In the genomic region with DNA sequence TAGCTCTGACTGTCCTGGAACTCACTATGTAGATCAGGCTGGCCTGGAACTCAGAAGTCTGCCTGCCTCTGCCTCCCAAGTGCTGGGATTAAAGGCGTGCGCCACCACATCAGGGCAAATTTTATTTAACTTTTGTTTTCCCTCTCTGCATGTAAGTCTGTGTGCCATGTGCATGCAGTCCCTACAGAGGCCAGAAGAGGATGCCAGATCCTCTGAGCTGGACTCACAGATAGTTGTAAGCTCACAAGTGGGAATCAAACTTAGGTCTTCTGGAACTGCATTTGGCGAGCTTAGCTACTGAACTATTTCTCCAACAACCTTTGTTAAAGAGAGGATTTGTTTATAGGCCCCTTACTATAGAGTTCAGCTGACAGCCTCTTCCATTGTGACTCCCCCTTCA, we compare ENCODE assay signal across 17 mouse cellular contexts. TPM values are rescaled to one million over a fixed set of nuclear protein-coding genes. Genes with fewer than 3 reads are reported as not detected.
DNase-seq lines count a peak whose midpoint lies in the region; ATAC-seq and TF ChIP-seq lines count a peak whose summit lies in the region.
"Had no signal": no experiment of that assay in that cellular context is flagged by ENCODE, and none has a peak within 500 bp of the region (broad histone marks: within the 10 kb centered on the region; RNA-seq: fewer than 3 reads in every experiment).

No protein-coding gene starts in this region.

- H3K27me3 ChIP-seq in hindbrain, postnatal 0 days (ENCODE audit: insufficient read depth, low read length): no peaks in the 10 kb centered on the region
- H3K27me3 ChIP-seq in hindbrain, embryonic 10.5 days (ENCODE audit: insufficient read depth, poor library complexity, severe bottlenecking): no peaks in the 10 kb centered on the region
- no peaks in the 10 kb centered on the region for H3K27me3 ChIP-seq in lung, postnatal 0 days (replicated peaks; ENCODE audit: insufficient read depth, low read length)
- no peaks in the 10 kb centered on the region for H3K27me3 ChIP-seq in limb, embryonic 10.5 days (ENCODE audit: low read depth, poor library complexity, severe bottlenecking)
- H3K27me3 ChIP-seq: forebrain, embryonic 15.5 days; heart, embryonic 12.5 days; liver, embryonic 13.5 days; megakaryocyte, embryonic 14.5 days; neural tube, embryonic 15.5 days had no signal

- peaks cover 18% of the 10 kb centered on the region for H3K4me1 ChIP-seq in hindbrain, postnatal 0 days (ENCODE audit: insufficient read depth, low read length)
- H3K4me1 ChIP-seq in hindbrain, embryonic 10.5 days (replicated peaks): peaks cover 34% of the 10 kb centered on the region
- peaks cover 18% of the 10 kb centered on the region for H3K4me1 ChIP-seq in lung, postnatal 0 days (ENCODE audit: insufficient read depth, low read depth, low read length)
- H3K4me1 ChIP-seq in limb, embryonic 10.5 days: peaks cover 28% of the 10 kb centered on the region

- peak; percentile 20 for DNase-seq in hindbrain, postnatal 0 days (ENCODE audit: low spot score)
- no peak for DNase-seq in hindbrain, embryonic 10.5 days (ENCODE audit: low spot score)
- no peak for DNase-seq in lung, postnatal 0 days (ENCODE audit: low spot score)
- no peak for DNase-seq in lung, postnatal 4 days
- DNase-seq in ES-CJ7 (ENCODE audit: low read depth, low spot score): peak; percentile 73
- DNase-seq in limb, embryonic 10.5 days (ENCODE audit: low spot score): no peak
- DNase-seq in urinary bladder, adult 18-20 months (ENCODE audit: low spot score in 2 of 2): no peak
- DNase-seq: cerebellum, adult 2 months; gastrocnemius, postnatal 10 days; kidney, adult 11 months; liver, embryonic 13.5 days had no signal

- H3K9ac ChIP-seq in hindbrain, postnatal 0 days (replicated peaks; ENCODE audit: low read length): no peak overlapping the region
- H3K9ac ChIP-seq in lung, postnatal 0 days (replicated peaks; ENCODE audit: low read depth): no peak overlapping the region
- H3K9ac ChIP-seq: forebrain, embryonic 15.5 days; heart, embryonic 12.5 days; liver, embryonic 13.5 days; neural tube, embryonic 15.5 days had no signal

- no peak overlapping the region for H3K4me3 ChIP-seq in hindbrain, postnatal 0 days (ENCODE audit: low read length)
- no peak overlapping the region for H3K4me3 ChIP-seq in hindbrain, embryonic 10.5 days
- H3K4me3 ChIP-seq in lung, postnatal 0 days (ENCODE audit: low read depth, low read length): no peak overlapping the region
- H3K4me3 ChIP-seq in limb, embryonic 10.5 days: no peak overlapping the region
- H3K4me3 ChIP-seq: forebrain, embryonic 15.5 days; heart, embryonic 12.5 days; left cerebral cortex, adult 2 months; liver, embryonic 13.5 days; megakaryocyte, embryonic 14.5 days; neural tube, embryonic 15.5 days had no signal

- TF ChIP-seq CTCF in hindbrain, postnatal 0 days (IDR thresholded peaks at IDR 0.05; ENCODE audit: low read depth): peak; percentile 69
- peak; percentile 59 for TF ChIP-seq CTCF in lung, postnatal 0 days (IDR thresholded peaks at IDR 0.05)

- WGBS in hindbrain, postnatal 0 days: 87% methylated on average over 3 of the region's 3 CpGs
- WGBS in hindbrain, embryonic 10.5 days: 91% methylated on average over 3 of the region's 3 CpGs
- WGBS in lung, postnatal 0 days: 96% methylated on average over 3 of the region's 3 CpGs
- WGBS in limb, embryonic 10.5 days: 93% methylated on average over 3 of the region's 3 CpGs

- H3K9me3 ChIP-seq in hindbrain, postnatal 0 days (ENCODE audit: low read length): no peaks in the 10 kb centered on the region
- no peaks in the 10 kb centered on the region for H3K9me3 ChIP-seq in hindbrain, embryonic 10.5 days
- H3K9me3 ChIP-seq in lung, postnatal 0 days (ENCODE audit: low read length): no peaks in the 10 kb centered on the region
- no peaks in the 10 kb centered on the region for H3K9me3 ChIP-seq in limb, embryonic 10.5 days (replicated peaks)
- H3K9me3 ChIP-seq: forebrain, embryonic 15.5 days; heart, embryonic 12.5 days; liver, embryonic 13.5 days; megakaryocyte, embryonic 14.5 days; neural tube, embryonic 15.5 days had no signal

- TF ChIP-seq EP300 in lung, postnatal 0 days (IDR thresholded peaks at IDR 0.05): no peak

- H3K27ac ChIP-seq in hindbrain, postnatal 0 days: no peak overlapping the region
- H3K27ac ChIP-seq in hindbrain, embryonic 10.5 days: no peak overlapping the region
- H3K27ac ChIP-seq in lung, postnatal 0 days (ENCODE audit: low read length): no peak overlapping the region
- no peak overlapping the region for H3K27ac ChIP-seq in limb, embryonic 10.5 days
- H3K27ac ChIP-seq: forebrain, embryonic 15.5 days; left cerebral cortex, adult 2 months; liver, embryonic 13.5 days; neural tube, embryonic 15.5 days had no signal

- H3K4me2 ChIP-seq in hindbrain, postnatal 0 days (ENCODE audit: low read depth, low read length): no peak overlapping the region
- no peak overlapping the region for H3K4me2 ChIP-seq in lung, postnatal 0 days (replicated peaks; ENCODE audit: low read depth, low read length)
- H3K4me2 ChIP-seq: forebrain, embryonic 15.5 days; heart, embryonic 12.5 days; liver, embryonic 13.5 days; neural tube, embryonic 15.5 days had no signal

- peaks cover 32% of the 10 kb centered on the region for H3K36me3 ChIP-seq in hindbrain, postnatal 0 days (ENCODE audit: insufficient read depth, low read length)
- H3K36me3 ChIP-seq in hindbrain, embryonic 10.5 days: peaks cover 61% of the 10 kb centered on the region
- H3K36me3 ChIP-seq in lung, postnatal 0 days (ENCODE audit: insufficient read depth, low read length): peaks cover 7% of the 10 kb centered on the region
- H3K36me3 ChIP-seq in limb, embryonic 10.5 days: peaks cover 55% of the 10 kb centered on the region

- no peak for ATAC-seq in hindbrain, postnatal 0 days
- ATAC-seq in lung, postnatal 0 days: no peak
- ATAC-seq in megakaryocyte progenitor cell, adult 5-6 weeks (replicated peaks; ENCODE audit: poor library complexity): 0 out of 2 replicates have a peak, but pooled peaks have one; percentile 17
- ATAC-seq: forebrain, embryonic 15.5 days had no signal

RNA-seq across cellular contexts. Expression of a gene that starts 3.3 kb away (rescaled TPM):
- total RNA-seq in hindbrain, postnatal 0 days (2014; rRNA removed): 46.1 and 51.9 TPM in 2 replicates
- polyA plus RNA-seq in hindbrain, postnatal 0 days (2015; fragmentation: Nextera tagmentation; extraction: Ambion mirVana): 34.5 and 35.1 TPM in 2 replicates
- 63.2 and 76.8 TPM in 2 replicates for polyA plus RNA-seq in hindbrain, embryonic 10.5 days (2016; fragmentation: Nextera tagmentation; extraction: Ambion mirVana)
- 20.5 and 24.0 TPM in 2 replicates for polyA plus RNA-seq in lung, postnatal 0 days (2015; fragmentation: Nextera tagmentation; extraction: Ambion mirVana)
- total RNA-seq in megakaryocyte progenitor cell, adult 5-6 weeks (2015): 36.7 and 37.2 TPM in 2 replicates
- total RNA-seq in megakaryocyte progenitor cell, adult 5-6 weeks (2017): 85.6 and 87.3 TPM in 2 replicates
- polyA plus RNA-seq in limb, embryonic 10.5 days (2016; fragmentation: Nextera tagmentation; extraction: Ambion mirVana): 94.0 and 95.2 TPM in 2 replicates

RNA-seq across cellular contexts. Expression of a gene that starts 10.8 kb away (rescaled TPM):
- total RNA-seq in hindbrain, postnatal 0 days (2014; rRNA removed): 33.7 TPM in 2 replicates
- polyA plus RNA-seq in hindbrain, postnatal 0 days (2015; fragmentation: Nextera tagmentation; extraction: Ambion mirVana): 84.0 and 95.5 TPM in 2 replicates
- 145 and 149 TPM in 2 replicates for polyA plus RNA-seq in hindbrain, embryonic 10.5 days (2016; fragmentation: Nextera tagmentation; extraction: Ambion mirVana)
- polyA plus RNA-seq in lung, postnatal 0 days (2015; fragmentation: Nextera tagmentation; extraction: Ambion mirVana): 44.9 and 47.5 TPM in 2 replicates
- total RNA-seq in megakaryocyte progenitor cell, adult 5-6 weeks (2015): 52.4 and 54.7 TPM in 2 replicates
- 26.7 and 29.4 TPM in 2 replicates for total RNA-seq in megakaryocyte progenitor cell, adult 5-6 weeks (2017)
- polyA plus RNA-seq in limb, embryonic 10.5 days (2016; fragmentation: Nextera tagmentation; extraction: Ambion mirVana): 188 and 193 TPM in 2 replicates

Comparison
In these comparisons a context has a peak if more than half of its experiments do, and no peak if none do; other contexts are left out.
1. DNase-seq: peak in hindbrain, postnatal 0 days (single experiment) and ES-CJ7 (single experiment); none in hindbrain, embryonic 10.5 days (single experiment), lung, postnatal 0 days (single experiment), lung, postnatal 4 days (0 of 2), limb, embryonic 10.5 days (single experiment) and urinary bladder, adult 18-20 months (0 of 2).